Mouse (Mus musculus): ENCODE measurements around the gene Cmpk1.

- TF ChIP-seq CTCF (IDR thresholded peaks at IDR 0.05; ENCODE audit: insufficient read depth, low read length) (no peak), POLR2A (IDR thresholded peaks at IDR 0.05; ENCODE audit: borderline replicate concordance, extremely low read depth, low read depth, low read length) (no peak)
Observed at GRCm38 (mm10) chr4:114957403-114957802, 29.6 kb downstream of the Cmpk1 start.

Data from lung, adult 2 months (tissue).